Mouse (Mus musculus) ES-Bruce4 (cell line): ENCODE data around the gene Mrpl52. TPM values are rescaled to one million over a fixed set of nuclear protein-coding genes. Genes with fewer than 3 reads are reported as not detected.

ENCODE experiments used
- H3K27ac ChIP-seq: 2 replicates; pipeline ENCODE4 v1.5.1; 2012; ENCODE audit warnings: low read length, inconsistent platforms; ENCODE audit not compliant: insufficient read depth
- H3K27me3 ChIP-seq: 2 replicates; pipeline ENCODE4 v1.6.1; 2012; ENCODE audit warnings: mild to moderate bottlenecking, low read length, inconsistent platforms; ENCODE audit not compliant: control insufficient read depth, poor library complexity, insufficient read depth, severe bottlenecking
- H3K36me3 ChIP-seq: 2 replicates; pipeline ENCODE4 v1.6.1; 2012; ENCODE audit warnings: inconsistent platforms, mild to moderate bottlenecking, low read length, moderate library complexity; ENCODE audit not compliant: control insufficient read depth, poor library complexity, insufficient read depth, severe bottlenecking
- H3K4me1 ChIP-seq: one replicate; pipeline ENCODE4 v1.8.1; 2011; ENCODE audit warnings: low read length; ENCODE audit not compliant: control insufficient read depth, insufficient read depth
- H3K4me3 ChIP-seq: 2 replicates; pipeline ENCODE4 v1.5.1; 2011; ENCODE audit warnings: low read depth, mild to moderate bottlenecking, low read length
- H3K9ac ChIP-seq: 2 replicates; pipeline ENCODE4 v1.6.1; 2012; ENCODE audit warnings: low read depth, mild to moderate bottlenecking, inconsistent platforms; ENCODE audit not compliant: poor library complexity, severe bottlenecking
- H3K9me3 ChIP-seq: replicated peaks from 2 replicates; pipeline ENCODE4 v1.6.1; 2012; ENCODE audit warnings: mild to moderate bottlenecking, low read length, inconsistent platforms; ENCODE audit not compliant: control insufficient read depth, poor library complexity, insufficient read depth, severe bottlenecking
- CTCF ChIP-seq: IDR thresholded peaks from one replicate; pipeline ENCODE4 v1.8.1; 2011; ENCODE audit warnings: low read depth, low read length
- EP300 ChIP-seq: IDR thresholded peaks from 2 replicates; pipeline ENCODE4 v1.6.1; 2011; ENCODE audit warnings: low read depth, low read length; ENCODE audit not compliant: insufficient read depth
- POLR2A ChIP-seq: IDR thresholded peaks from one replicate; pipeline ENCODE4 v1.8.1; 2011; ENCODE audit warnings: low read length; ENCODE audit not compliant: insufficient read depth
- polyA plus RNA-seq: library from polyadenylated mRNA; stranded (reverse); fragments of >200 nt; gene quantifications from 2 replicates; pipeline ENCODE4 v1.2.4, GENCODE M21; 2011; ENCODE audit warnings: low read depth; ENCODE audit not compliant: missing spikeins, insufficient read depth, insufficient read length

Mrpl52 gene
- polyA plus RNA-seq, 1 experiment: 114 TPM

DNA sequence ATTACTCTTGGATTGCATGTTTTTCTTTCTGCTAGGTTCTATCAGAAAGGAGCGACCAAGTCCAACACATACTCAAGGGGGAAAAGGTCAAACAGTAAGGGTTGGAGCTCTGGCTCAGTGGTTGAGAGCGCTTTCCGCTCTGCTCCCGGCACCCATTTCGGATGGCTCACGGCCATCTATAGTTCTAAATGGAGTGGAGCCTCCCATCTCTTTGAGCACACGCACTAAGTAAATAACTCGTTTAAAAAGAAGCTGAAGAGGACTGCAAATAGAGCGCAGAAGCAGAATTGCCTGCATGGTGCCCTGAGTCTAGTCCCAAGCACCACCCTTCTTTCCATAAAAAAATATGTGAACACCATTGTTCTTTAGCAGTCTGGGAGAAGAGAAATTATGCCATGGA, 26.9 kb downstream of the Mrpl52 start:
- TF ChIP-seq POLR2A: no peak
- no peak for TF ChIP-seq EP300
- no peak for TF ChIP-seq CTCF
- H3K4me1 ChIP-seq: no peaks in the 10 kb centered on the region
- no peaks in the 10 kb centered on the region for H3K36me3 ChIP-seq
- no peak overlapping the region for H3K27ac ChIP-seq
- H3K27me3 ChIP-seq: peaks cover 1% of the 10 kb centered on the region; the same call in 1 of the 2 replicates
- H3K9ac ChIP-seq: no peak overlapping the region
- H3K4me3 ChIP-seq: no peak overlapping the region
- H3K9me3 ChIP-seq: no peaks in the 10 kb centered on the region

DNA sequence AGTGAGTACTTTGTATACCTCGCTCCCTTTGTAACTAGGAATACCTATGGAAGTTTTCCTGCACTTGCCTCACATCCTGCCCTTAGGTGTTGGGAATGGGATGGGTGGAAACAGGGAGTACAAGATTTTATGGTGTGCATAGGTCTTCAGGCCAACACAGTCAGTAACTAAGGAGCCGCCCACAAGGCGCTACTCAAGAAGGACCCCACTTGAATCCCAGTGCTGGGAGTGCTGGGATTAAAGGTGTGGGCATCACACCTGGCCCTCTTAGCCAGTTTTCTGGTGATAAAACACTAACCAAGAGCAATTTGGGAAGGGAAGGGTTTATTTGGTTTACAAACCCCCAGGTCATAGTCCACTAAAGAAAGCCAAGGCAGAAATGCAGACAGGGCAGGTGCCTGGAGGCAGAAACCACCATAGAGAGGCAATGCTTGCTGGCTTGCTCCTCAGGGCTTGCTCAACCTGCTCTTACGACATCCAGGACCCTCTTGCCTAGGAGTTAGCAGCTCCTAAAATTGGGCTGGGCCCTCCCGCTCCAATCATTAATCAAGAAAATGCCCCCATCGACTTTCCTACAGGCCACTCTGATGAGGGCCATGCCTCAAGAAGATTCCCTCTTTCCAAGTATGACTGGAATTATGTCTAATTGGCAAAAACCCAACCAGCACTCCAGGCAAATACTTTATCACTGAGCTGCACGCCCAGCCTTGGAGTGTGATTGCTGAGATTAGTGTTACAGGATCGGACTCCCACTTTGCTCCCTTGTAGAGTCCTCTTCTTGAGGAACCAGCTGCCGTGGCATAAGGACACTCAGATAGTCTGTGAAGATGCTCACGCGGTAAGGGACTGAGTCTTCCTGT, 28.2 kb downstream of the Mrpl52 start:
- no peaks in the 10 kb centered on the region for H3K36me3 ChIP-seq
- H3K4me3 ChIP-seq: no peak overlapping the region
- peaks cover 1% of the 10 kb centered on the region; the same call in 1 of the 2 replicates for H3K27me3 ChIP-seq
- no peak overlapping the region for H3K9ac ChIP-seq
- TF ChIP-seq POLR2A (no peak), CTCF (no peak), EP300 (no peak)
- no peaks in the 10 kb centered on the region for H3K4me1 ChIP-seq
- no peak overlapping the region for H3K27ac ChIP-seq
- H3K9me3 ChIP-seq: no peaks in the 10 kb centered on the region

DNA sequence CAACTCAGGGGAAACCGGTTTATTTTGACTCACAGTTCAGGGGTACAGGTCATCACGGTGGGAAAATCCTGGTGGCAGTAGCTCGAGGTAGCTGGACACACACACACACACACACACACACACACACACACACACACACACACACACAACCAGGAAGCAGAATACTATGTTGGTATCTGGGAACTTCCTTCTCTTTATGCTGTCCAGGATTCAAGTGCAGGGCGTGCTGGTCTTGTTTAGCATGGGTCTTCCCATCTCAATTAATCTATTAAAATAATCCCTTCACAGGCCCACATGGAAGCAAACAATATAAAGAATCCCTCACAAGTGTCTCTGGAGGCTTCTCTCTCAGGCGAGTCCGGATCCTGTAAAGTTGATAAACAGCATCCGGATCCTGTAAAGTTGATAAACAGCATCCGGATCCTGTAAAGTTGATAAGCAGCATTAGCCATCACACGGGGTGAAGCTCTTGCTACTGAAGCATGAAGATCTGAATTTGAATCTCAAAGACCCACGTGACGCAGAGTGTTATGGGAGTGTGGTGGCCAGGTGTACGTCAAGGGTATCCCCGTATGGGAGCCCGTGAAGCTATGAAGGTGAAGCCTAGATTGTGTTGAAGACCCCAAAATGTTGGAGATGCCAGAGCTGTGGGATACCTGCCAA, 31.3 kb downstream of the Mrpl52 start:
- no peak overlapping the region for H3K27ac ChIP-seq
- no peak overlapping the region for H3K9ac ChIP-seq
- no peak for TF ChIP-seq EP300
- no peaks in the 10 kb centered on the region for H3K36me3 ChIP-seq
- no peaks in the 10 kb centered on the region for H3K9me3 ChIP-seq
- H3K4me1 ChIP-seq: no peaks in the 10 kb centered on the region
- peaks cover 1% of the 10 kb centered on the region; the same call in 1 of the 2 replicates for H3K27me3 ChIP-seq
- H3K4me3 ChIP-seq: no peak overlapping the region

DNA sequence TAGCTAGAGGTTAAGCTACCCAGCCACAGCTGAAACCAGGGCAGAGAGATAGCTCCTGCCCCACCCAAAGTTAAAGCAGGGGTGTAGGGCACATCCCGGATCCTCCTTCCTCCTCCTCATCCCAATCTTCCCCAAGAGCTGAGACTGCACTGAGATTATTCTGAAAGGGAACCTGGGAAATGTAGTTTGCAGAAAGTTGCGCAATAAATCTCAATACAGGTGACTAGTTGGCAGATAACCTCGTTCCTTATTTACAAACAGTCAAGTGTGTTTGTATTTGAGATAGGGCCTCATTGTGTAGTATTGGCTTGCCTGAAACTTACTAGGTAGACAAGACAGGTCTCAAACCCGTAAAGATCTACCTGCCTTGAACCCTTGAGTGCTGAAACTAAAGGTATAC, 35.4 kb downstream of the Mrpl52 start:
- Histone ChIP-seq H3K4me1 (no peaks in the 10 kb centered on the region), H3K4me3 (no peak overlapping the region), H3K27ac (no peak overlapping the region), H3K9me3 (no peaks in the 10 kb centered on the region), H3K9ac (no peak overlapping the region), H3K36me3 (no peaks in the 10 kb centered on the region), H3K27me3 (peaks cover 1% of the 10 kb centered on the region; the same call in 1 of the 2 replicates)
- TF ChIP-seq EP300 (no peak), CTCF (no peak), POLR2A (no peak)

DNA sequence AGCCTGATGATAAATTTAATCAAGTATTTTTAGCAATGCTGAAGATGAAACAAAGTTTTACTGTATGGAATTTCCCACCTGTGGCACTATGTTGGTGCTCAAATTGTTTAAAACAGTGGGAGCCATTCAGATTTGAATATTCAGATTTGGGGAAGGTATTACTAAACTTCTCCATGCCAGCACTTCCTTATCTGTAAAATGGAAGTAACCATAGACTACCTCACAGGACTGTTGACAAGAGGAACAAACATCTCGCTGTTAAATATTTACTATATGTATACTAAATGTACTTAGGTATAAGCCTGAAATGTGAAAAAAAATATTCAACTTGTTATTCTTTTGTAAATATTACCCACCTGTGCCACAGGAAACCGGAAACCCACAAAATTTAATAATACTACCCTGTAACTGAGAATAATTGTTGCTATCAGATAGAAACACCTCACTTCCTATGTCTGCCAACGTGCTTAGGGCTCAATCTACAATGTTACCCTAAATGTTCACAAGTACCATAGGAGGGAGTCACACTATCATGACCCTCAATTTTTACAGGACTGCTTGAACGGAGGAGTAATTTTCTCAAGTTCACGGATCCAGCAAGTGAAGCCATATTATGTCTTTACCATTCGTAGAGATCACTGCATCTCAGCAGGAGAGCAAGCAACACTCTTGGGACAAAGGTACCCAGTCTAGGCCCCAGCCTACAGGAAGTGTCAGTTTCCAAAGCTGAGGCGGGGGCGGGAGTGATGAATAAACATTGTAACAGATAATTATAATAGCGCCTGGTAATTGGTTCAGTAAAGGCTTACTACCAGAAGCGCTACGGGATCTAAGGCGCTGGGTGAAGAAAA, 36.6 kb downstream of the Mrpl52 start:
- Histone ChIP-seq H3K36me3 (no peaks in the 10 kb centered on the region), H3K4me3 (peak overlapping the region; percentile 59), H3K4me1 (no peaks in the 10 kb centered on the region), H3K9me3 (no peaks in the 10 kb centered on the region), H3K27me3 (no peaks in the 10 kb centered on the region), H3K9ac (0 out of 2 replicates have a peak overlapping the region, but pooled peaks have one; percentile 84), H3K27ac (peak overlapping the region; percentile 68)
- TF ChIP-seq CTCF: no peak
- TF ChIP-seq EP300: no peak
- no peak for TF ChIP-seq POLR2A

DNA sequence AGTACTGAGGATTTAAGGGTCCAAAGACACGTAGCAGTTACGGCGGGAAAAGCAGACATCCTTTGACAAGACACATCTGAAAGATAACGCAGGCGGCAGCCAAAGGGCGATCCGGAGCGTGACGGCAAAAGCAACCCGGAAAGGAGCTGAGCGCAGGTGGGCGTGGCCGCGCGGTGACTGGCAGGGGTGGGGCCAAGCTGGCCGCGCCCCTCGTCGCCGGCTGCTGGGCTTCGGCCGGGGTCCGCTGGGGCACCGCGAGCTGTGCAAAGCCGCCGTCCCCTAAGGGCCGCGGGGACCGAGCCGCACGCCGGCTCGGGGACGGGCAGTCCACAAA, 37.2 kb downstream of the Mrpl52 start, which contains the start of gene Lrp10:
Gene Lrp10 (plus strand): TSS at position 179 of the 334 bp plus-strand sequence.
- Histone ChIP-seq H3K27me3 (no peaks in the 10 kb centered on the region), H3K4me1 (no peaks in the 10 kb centered on the region), H3K27ac (peak within 1 kb of the TSS; percentile 68), H3K4me3 (peak within 1 kb of the TSS; percentile 87), H3K9ac (peak within 1 kb of the TSS; percentile 84), H3K9me3 (no peaks in the 10 kb centered on the region), H3K36me3 (no peaks in the 10 kb centered on the region)
- TF ChIP-seq EP300: no peak
- peak; percentile 33 for TF ChIP-seq POLR2A
- TF ChIP-seq CTCF: no peak
